Mouse (Mus musculus): ENCODE measurements around the gene March2.

The March2 gene

GRCm38 (mm10) chr17:33637038-33637437 is 81.4 kb downstream of the March2 start:
- DNase-seq (ENCODE audit: low spot score in 2 of 2): no peak
